Mouse (Mus musculus) embryonic fibroblast, embryonic 13.5 days (primary cell): ENCODE data around the gene Banp. TPM values are rescaled to one million over a fixed set of nuclear protein-coding genes. Genes with fewer than 3 reads are reported as not detected.

Experiments used
- H3K27ac ChIP-seq: 2 replicates; pipeline ENCODE4 v1.5.1; 2012; ENCODE audit warnings: low read length, control low read depth, inconsistent platforms; ENCODE audit not compliant: insufficient read depth
- H3K4me1 ChIP-seq: 2 replicates; pipeline ENCODE4 v1.6.1; 2011; ENCODE audit warnings: low read length; ENCODE audit not compliant: control insufficient read depth, insufficient read depth
- H3K4me3 ChIP-seq: 2 replicates; pipeline ENCODE4 v1.5.1; 2011; ENCODE audit warnings: mild to moderate bottlenecking, control low read depth, low read length; ENCODE audit not compliant: insufficient read depth
- CTCF ChIP-seq: IDR thresholded peaks from 2 replicates; pipeline ENCODE4 v1.5.1; 2011; ENCODE audit warnings: mild to moderate bottlenecking, control low read depth, low read length, moderate library complexity, borderline replicate concordance; ENCODE audit not compliant: insufficient read depth
- POLR2A ChIP-seq: IDR thresholded peaks from 2 replicates; pipeline ENCODE4 v1.6.1; 2011; ENCODE audit warnings: low read depth, mild to moderate bottlenecking, control low read depth, low read length, moderate library complexity
- polyA plus RNA-seq: library from polyadenylated mRNA; stranded (reverse); fragments of >200 nt; gene quantifications from 2 replicates; pipeline ENCODE4 v1.2.4, GENCODE M21; 2011; ENCODE audit warnings: low read depth; ENCODE audit not compliant: missing spikeins, insufficient read length

Banp gene
- polyA plus RNA-seq, 1 experiment: 38.9 TPM

GRCm38 (mm10) chr8:122028116-122028515, 78.6 kb downstream of the Banp start:
- H3K4me3 ChIP-seq: no peak overlapping the region
- peaks cover 5% of the 10 kb centered on the region; the same call in 1 of the 2 replicates for H3K4me1 ChIP-seq
- TF ChIP-seq CTCF (no peak), POLR2A (no peak)
- H3K27ac ChIP-seq: no peak overlapping the region

GRCm38 (mm10) chr8:122030965-122031364, 81.4 kb downstream of the Banp start:
- no peak for TF ChIP-seq CTCF
- no peak for TF ChIP-seq POLR2A
- H3K4me1 ChIP-seq: peaks cover 5% of the 10 kb centered on the region; the same call in 1 of the 2 replicates
- no peak overlapping the region for H3K27ac ChIP-seq
- no peak overlapping the region for H3K4me3 ChIP-seq

- H3K27ac ChIP-seq: no peak overlapping the region
- no peak overlapping the region for H3K4me3 ChIP-seq
- TF ChIP-seq POLR2A (no peak), CTCF (no peak)
- peaks cover 5% of the 10 kb centered on the region for H3K4me1 ChIP-seq
Observed at GRCm38 (mm10) chr8:122032741-122033140, 83.2 kb downstream of the Banp start.

GRCm38 (mm10) chr8:122035543-122035942, 86.0 kb downstream of the Banp start:
- TF ChIP-seq POLR2A: no peak
- no peaks in the 10 kb centered on the region; the same call in none of the 2 replicates for H3K4me1 ChIP-seq
- H3K4me3 ChIP-seq: no peak overlapping the region
- no peak overlapping the region for H3K27ac ChIP-seq

GRCm38 (mm10) chr8:122036325-122036724, 86.8 kb downstream of the Banp start:
- no peak overlapping the region for H3K27ac ChIP-seq
- TF ChIP-seq CTCF: no peak
- TF ChIP-seq POLR2A: no peak
- no peak overlapping the region for H3K4me3 ChIP-seq
- no peaks in the 10 kb centered on the region; the same call in none of the 2 replicates for H3K4me1 ChIP-seq

- no peaks in the 10 kb centered on the region; the same call in none of the 2 replicates for H3K4me1 ChIP-seq
- no peak overlapping the region for H3K27ac ChIP-seq
- no peak for TF ChIP-seq POLR2A
- TF ChIP-seq CTCF: no peak
- H3K4me3 ChIP-seq: no peak overlapping the region
Observed at GRCm38 (mm10) chr8:122037279-122037678, 87.7 kb downstream of the Banp start.

GRCm38 (mm10) chr8:122038076-122038475, 88.5 kb downstream of the Banp start:
- Histone ChIP-seq H3K4me1 (no peaks in the 10 kb centered on the region; the same call in none of the 2 replicates), H3K4me3 (no peak overlapping the region), H3K27ac (no peak overlapping the region)
- no peak for TF ChIP-seq POLR2A
- no peak for TF ChIP-seq CTCF

- Histone ChIP-seq H3K4me3 (no peak overlapping the region), H3K27ac (no peak overlapping the region), H3K4me1 (no peaks in the 10 kb centered on the region; the same call in none of the 2 replicates)
- TF ChIP-seq POLR2A: no peak
- TF ChIP-seq CTCF: no peak
Observed at GRCm38 (mm10) chr8:122039452-122039851, 89.9 kb downstream of the Banp start.

- no peak for TF ChIP-seq CTCF
- TF ChIP-seq POLR2A: no peak
- no peak overlapping the region for H3K27ac ChIP-seq
Observed at GRCm38 (mm10) chr8:122047206-122047870, 97.8 kb downstream of the Banp start.

GRCm38 (mm10) chr8:122049266-122049665, 99.7 kb downstream of the Banp start:
- Histone ChIP-seq H3K4me1 (no peaks in the 10 kb centered on the region), H3K27ac (no peak overlapping the region), H3K4me3 (no peak overlapping the region)
- no peak for TF ChIP-seq CTCF

More at GRCm38 (mm10) chr8:122047206-122047870, 97.8 kb downstream of the Banp start:
- no peaks in the 10 kb centered on the region for H3K4me1 ChIP-seq
- H3K4me3 ChIP-seq: no peak overlapping the region

GRCm38 (mm10) chr8:122049923-122050322, 100.4 kb downstream of the Banp start:
- Histone ChIP-seq H3K4me1 (no peaks in the 10 kb centered on the region), H3K27ac (no peak overlapping the region), H3K4me3 (no peak overlapping the region)
- TF ChIP-seq CTCF (no peak), POLR2A (no peak)
